Mouse (Mus musculus): ENCODE results near the gene Pmp22. TPM values are rescaled to one million over a fixed set of nuclear protein-coding genes. Genes with fewer than 3 reads are reported as not detected.

Gene Pmp22
- total RNA-seq, 1 experiment: 106 TPM

DNA sequence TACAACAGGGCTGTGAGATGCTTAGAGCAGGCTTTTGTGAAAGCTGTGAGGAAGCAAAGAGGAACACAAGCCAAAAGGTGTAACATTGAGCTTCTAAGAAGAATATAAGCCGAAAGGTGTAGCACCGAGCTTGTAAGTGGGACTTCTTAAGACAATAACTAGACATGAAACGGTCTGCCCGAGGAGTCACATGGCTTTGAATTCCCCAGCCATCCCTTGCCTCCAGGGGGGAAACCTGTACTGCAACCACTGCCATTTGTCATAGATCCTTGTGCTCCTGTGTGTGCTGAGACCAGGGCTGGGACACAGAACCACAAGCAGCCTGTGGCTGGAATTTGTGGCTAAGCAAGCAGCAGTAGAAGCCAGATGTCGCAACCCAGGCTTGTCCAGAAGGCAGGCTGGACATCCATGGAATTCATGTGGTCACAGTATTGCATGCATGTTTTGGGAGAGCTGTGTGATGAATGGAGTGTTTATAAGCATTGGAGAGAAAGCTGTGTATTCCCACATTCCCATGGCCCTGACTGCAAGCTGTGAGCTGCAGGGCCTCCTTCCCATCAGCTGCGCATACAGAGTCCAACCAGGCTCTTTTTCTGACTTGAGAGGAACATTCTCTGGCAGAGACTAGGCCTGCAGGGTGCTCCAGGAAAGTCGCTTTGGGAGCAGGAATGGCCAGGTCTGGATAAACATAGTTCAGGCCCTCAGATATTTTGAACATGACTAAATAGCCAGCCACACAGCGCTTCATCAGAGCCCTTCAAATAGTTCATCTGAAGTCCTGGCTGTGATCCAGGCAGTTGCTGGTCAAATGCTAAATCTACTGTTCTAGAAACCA lies 13.8 kb upstream of the Pmp22 start:
- in situ Hi-C loops (cut with MboI; ENCODE audit: low sequenced_read_pairs in 2 of 2, unreplicated experiment in 2 of 2): no loop called here
- DNase-seq (ENCODE audit: low read depth, low spot score): no peak

DNA sequence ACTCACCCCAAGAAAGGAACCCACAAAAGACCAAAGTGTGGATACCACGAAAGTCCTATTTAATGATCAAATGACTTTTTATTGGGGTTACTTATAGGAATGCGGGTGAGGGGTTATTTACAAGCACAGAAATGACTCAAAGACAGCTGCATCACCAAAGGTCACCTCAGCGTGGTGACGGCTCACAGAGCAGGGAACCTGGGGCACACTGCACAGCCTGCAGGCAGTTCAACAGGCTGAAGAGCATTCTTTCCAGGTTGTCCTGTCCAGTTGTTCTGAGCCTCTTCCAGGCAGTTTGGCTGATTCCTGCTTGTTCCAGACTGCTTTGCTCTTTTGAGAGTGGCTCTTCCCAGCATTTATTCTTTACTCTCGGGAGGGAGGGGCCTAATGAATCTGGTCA lies 12.1 kb upstream of the Pmp22 start:
- Histone ChIP-seq H3K9me3 (ENCODE audit: control insufficient read depth, insufficient read depth, low read depth, low read length) (no peaks in the 10 kb centered on the region), H3K36me3 (ENCODE audit: control insufficient read depth, insufficient read depth, low read length, poor library complexity, severe bottlenecking) (no peaks in the 10 kb centered on the region), H3K4me1 (ENCODE audit: control insufficient read depth in 2 of 2, insufficient read depth in 2 of 2, low read length in 2 of 2, poor library complexity in 1 of 2) (no peaks in the 10 kb centered on the region), H3K4me3 (ENCODE audit: insufficient read depth in 1 of 2, low read depth in 1 of 2, low read length in 2 of 2, poor library complexity in 1 of 2, severe bottlenecking in 1 of 2) (no peak overlapping the region), H3K9ac (ENCODE audit: insufficient read depth, low read depth, low read length, poor library complexity, severe bottlenecking) (no peak overlapping the region), H3K27ac (ENCODE audit: insufficient read depth, low read depth, low read length, poor library complexity, severe bottlenecking) (no peak overlapping the region)
- no peak for DNase-seq (ENCODE audit: low read depth, low spot score)
- TF ChIP-seq HCFC1 (IDR thresholded peaks at IDR 0.05; ENCODE audit: borderline replicate concordance, insufficient read depth, low read length) (no peak), ZC3H11A (IDR thresholded peaks at IDR 0.05; ENCODE audit: borderline replicate concordance, low read depth, low read length) (no peak), MAFK (IDR thresholded peaks at IDR 0.05; ENCODE audit: insufficient read depth, low read depth, low read length) (no peak), CHD2 (IDR thresholded peaks at IDR 0.05; ENCODE audit: low read depth, low read length) (no peak), ZNF384 (IDR thresholded peaks at IDR 0.05; ENCODE audit: low read depth, low read length) (no peak)
- in situ Hi-C loops (cut with MboI; ENCODE audit: low sequenced_read_pairs in 2 of 2, unreplicated experiment in 2 of 2): no loop called here

More for the DNA sequence above, 13.8 kb upstream of the Pmp22 start:
- Histone ChIP-seq H3K27ac (ENCODE audit: insufficient read depth, low read depth, low read length, poor library complexity, severe bottlenecking) (no peak overlapping the region), H3K4me3 (ENCODE audit: insufficient read depth in 1 of 2, low read depth in 1 of 2, low read length in 2 of 2, poor library complexity in 1 of 2, severe bottlenecking in 1 of 2) (no peak overlapping the region), H3K4me1 (ENCODE audit: control insufficient read depth in 2 of 2, insufficient read depth in 2 of 2, low read length in 2 of 2, poor library complexity in 1 of 2) (no peaks in the 10 kb centered on the region), H3K36me3 (ENCODE audit: control insufficient read depth, insufficient read depth, low read length, poor library complexity, severe bottlenecking) (no peaks in the 10 kb centered on the region), H3K9me3 (ENCODE audit: control insufficient read depth, insufficient read depth, low read depth, low read length) (no peaks in the 10 kb centered on the region), H3K9ac (ENCODE audit: insufficient read depth, low read depth, low read length, poor library complexity, severe bottlenecking) (no peak overlapping the region)
- no peak for TF ChIP-seq CHD2 (IDR thresholded peaks at IDR 0.05; ENCODE audit: low read depth, low read length)
- TF ChIP-seq MAFK (IDR thresholded peaks at IDR 0.05; ENCODE audit: insufficient read depth, low read depth, low read length): no peak
- TF ChIP-seq ZC3H11A (IDR thresholded peaks at IDR 0.05; ENCODE audit: borderline replicate concordance, low read depth, low read length): no peak
- no peak for TF ChIP-seq ZNF384 (IDR thresholded peaks at IDR 0.05; ENCODE audit: low read depth, low read length)
- no peak for TF ChIP-seq HCFC1 (IDR thresholded peaks at IDR 0.05; ENCODE audit: borderline replicate concordance, insufficient read depth, low read length)

- in situ Hi-C loops (cut with MboI; ENCODE audit: low sequenced_read_pairs in 2 of 2, unreplicated experiment in 2 of 2): no loop called here
- DNase-seq (ENCODE audit: low read depth, low spot score): no peak
- no peaks in the 10 kb centered on the region for H3K36me3 ChIP-seq (ENCODE audit: control insufficient read depth, insufficient read depth, low read length, poor library complexity, severe bottlenecking)
- TF ChIP-seq ZNF384 (IDR thresholded peaks at IDR 0.05; ENCODE audit: low read depth, low read length) (no peak), ZC3H11A (IDR thresholded peaks at IDR 0.05; ENCODE audit: borderline replicate concordance, low read depth, low read length) (no peak), MAFK (IDR thresholded peaks at IDR 0.05; ENCODE audit: insufficient read depth, low read depth, low read length) (no peak), CHD2 (IDR thresholded peaks at IDR 0.05; ENCODE audit: low read depth, low read length) (no peak), HCFC1 (IDR thresholded peaks at IDR 0.05; ENCODE audit: borderline replicate concordance, insufficient read depth, low read length) (no peak)
- no peak overlapping the region for H3K4me3 ChIP-seq (ENCODE audit: insufficient read depth in 1 of 2, low read depth in 1 of 2, low read length in 2 of 2, poor library complexity in 1 of 2, severe bottlenecking in 1 of 2)
- H3K4me1 ChIP-seq (ENCODE audit: control insufficient read depth in 2 of 2, insufficient read depth in 2 of 2, low read length in 2 of 2, poor library complexity in 1 of 2): no peaks in the 10 kb centered on the region; a peak in 2 of 4 replicates
- no peak overlapping the region for H3K9ac ChIP-seq (ENCODE audit: insufficient read depth, low read depth, low read length, poor library complexity, severe bottlenecking)
- no peak overlapping the region for H3K27ac ChIP-seq (ENCODE audit: insufficient read depth, low read depth, low read length, poor library complexity, severe bottlenecking)
- no peaks in the 10 kb centered on the region for H3K9me3 ChIP-seq (ENCODE audit: control insufficient read depth, insufficient read depth, low read depth, low read length)
These were observed 11.5 kb upstream of the Pmp22 start for GRCm38 (mm10) chr11:63117266-63117665.

DNA sequence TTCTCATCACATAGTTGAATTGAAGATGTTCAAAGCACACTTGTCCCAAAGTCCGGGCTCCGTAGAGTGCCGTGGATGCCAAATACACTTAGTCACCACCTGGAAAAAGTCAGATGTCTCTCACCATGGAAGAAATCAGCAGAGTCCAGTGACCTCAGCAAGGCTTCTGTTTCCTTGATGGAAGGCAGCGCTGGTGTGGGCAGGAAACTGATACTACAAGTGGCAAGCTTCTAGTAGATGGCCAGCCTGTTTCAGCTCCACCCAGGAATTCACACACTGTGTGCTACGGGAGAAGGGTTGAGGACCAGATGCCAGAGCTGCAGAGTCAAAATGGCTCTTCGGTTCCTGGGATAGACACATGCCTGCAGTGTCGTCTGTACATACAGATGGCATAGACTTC lies 9.0 kb upstream of the Pmp22 start:
- no peak for DNase-seq (ENCODE audit: low read depth, low spot score)
- TF ChIP-seq ZC3H11A (IDR thresholded peaks at IDR 0.05; ENCODE audit: borderline replicate concordance, low read depth, low read length) (no peak), MAFK (IDR thresholded peaks at IDR 0.05; ENCODE audit: insufficient read depth, low read depth, low read length) (no peak), HCFC1 (IDR thresholded peaks at IDR 0.05; ENCODE audit: borderline replicate concordance, insufficient read depth, low read length) (no peak), ZNF384 (IDR thresholded peaks at IDR 0.05; ENCODE audit: low read depth, low read length) (no peak), CHD2 (IDR thresholded peaks at IDR 0.05; ENCODE audit: low read depth, low read length) (no peak)
- Histone ChIP-seq H3K9me3 (ENCODE audit: control insufficient read depth, insufficient read depth, low read depth, low read length) (no peaks in the 10 kb centered on the region), H3K4me1 (ENCODE audit: control insufficient read depth in 2 of 2, insufficient read depth in 2 of 2, low read length in 2 of 2, poor library complexity in 1 of 2) (peaks cover 0 to 2% of the 10 kb centered on the region in 2 experiments; a peak in 2 of 4 replicates), H3K27ac (ENCODE audit: insufficient read depth, low read depth, low read length, poor library complexity, severe bottlenecking) (no peak overlapping the region), H3K4me3 (ENCODE audit: insufficient read depth in 1 of 2, low read depth in 1 of 2, low read length in 2 of 2, poor library complexity in 1 of 2, severe bottlenecking in 1 of 2) (no peak overlapping the region), H3K36me3 (ENCODE audit: control insufficient read depth, insufficient read depth, low read length, poor library complexity, severe bottlenecking) (no peaks in the 10 kb centered on the region), H3K9ac (ENCODE audit: insufficient read depth, low read depth, low read length, poor library complexity, severe bottlenecking) (no peak overlapping the region)
- in situ Hi-C loops (cut with MboI; ENCODE audit: low sequenced_read_pairs in 2 of 2, unreplicated experiment in 2 of 2): no loop called here

All from ES-E14 (cell line).